Mouse (Mus musculus) thymus, adult 2 months (tissue): ENCODE results near the gene Cables2.

Experiments used
- CTCF ChIP-seq: fragments of 200-500 bp; IDR thresholded peaks from 2 replicates; pipeline ENCODE4 v1.5.1; 2012; ENCODE audit warnings: mild to moderate bottlenecking, control low read depth, low read length, moderate library complexity, borderline replicate concordance; ENCODE audit not compliant: control insufficient read depth, poor library complexity, insufficient read depth; ENCODE audit errors: extremely low read depth
- POLR2A ChIP-seq: fragments of 200-500 bp; IDR thresholded peaks from 2 replicates; pipeline ENCODE4 v1.6.1; 2012; ENCODE audit warnings: mild to moderate bottlenecking, low read length, control low read depth, moderate library complexity; ENCODE audit not compliant: control insufficient read depth, poor library complexity, insufficient read depth; ENCODE audit errors: extremely low read depth

- TF ChIP-seq CTCF (no peak), POLR2A (no peak)
Measured at GRCm38 (mm10) chr2:180276385-180276784, 3.1 kb upstream of the Cables2 start.
